Mouse (Mus musculus) thymus, adult 2 months (tissue): ENCODE data around the gene Kcnj8.

Experiments used
- CTCF ChIP-seq: fragments of 200-500 bp; IDR thresholded peaks from 2 replicates; pipeline ENCODE4 v1.5.1; 2012; ENCODE audit warnings: mild to moderate bottlenecking, control low read depth, low read length, moderate library complexity, borderline replicate concordance; ENCODE audit not compliant: control insufficient read depth, poor library complexity, insufficient read depth; ENCODE audit errors: extremely low read depth
- POLR2A ChIP-seq: fragments of 200-500 bp; IDR thresholded peaks from 2 replicates; pipeline ENCODE4 v1.6.1; 2012; ENCODE audit warnings: mild to moderate bottlenecking, low read length, control low read depth, moderate library complexity; ENCODE audit not compliant: control insufficient read depth, poor library complexity, insufficient read depth; ENCODE audit errors: extremely low read depth

GRCm38 (mm10) chr6:142543648-142544047 lies 27.8 kb downstream of the Kcnj8 start:
- TF ChIP-seq POLR2A (no peak), CTCF (no peak)
